Mouse (Mus musculus) layer of hippocampus, postnatal 10 days (tissue): Measurements from ENCODE around the gene Ankib1. TPM values are rescaled to one million over a fixed set of nuclear protein-coding genes. Genes with fewer than 3 reads are reported as not detected.
"Not testable (repeated sequence)": the region's sequence is repeated elsewhere in the genome, so short reads cannot be mapped to it uniquely, and the experiment has no call there.

ENCODE experiments used
- DNase-seq, 2 experiments: peaks; one replicate each; pipeline ENCODE4 v3.0.0; 2021; ENCODE audit warnings: low spot score in 2 of 2
- total RNA-seq, 2 experiments: library from RNA; stranded (reverse); gene quantifications; 2 replicates each; pipeline ENCODE4 v1.2.3; 2021

Gene Ankib1
- total RNA-seq, 2 experiments from 2014 or later: 68.7 to 72.9 TPM

DNA sequence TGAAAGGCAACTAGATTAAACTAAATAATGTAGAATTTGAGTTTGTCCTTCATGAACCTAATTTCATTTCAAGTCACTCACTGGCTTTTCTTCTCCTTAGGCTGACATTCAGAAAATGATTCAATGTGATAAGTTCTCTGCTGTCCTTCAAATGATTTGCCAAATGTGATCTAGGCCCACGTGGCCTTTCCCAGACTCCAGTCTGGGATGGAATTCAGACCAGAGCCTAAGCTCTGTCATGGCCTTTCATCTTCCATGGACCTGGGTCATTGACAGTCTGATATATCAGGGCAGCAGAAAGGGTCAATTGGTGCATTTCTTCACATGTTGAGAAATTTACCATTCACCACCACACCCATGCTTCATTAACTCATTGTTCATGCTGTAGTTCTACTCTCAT is 77.2 kb downstream of the Ankib1 start:
- no peak for DNase-seq

DNA sequence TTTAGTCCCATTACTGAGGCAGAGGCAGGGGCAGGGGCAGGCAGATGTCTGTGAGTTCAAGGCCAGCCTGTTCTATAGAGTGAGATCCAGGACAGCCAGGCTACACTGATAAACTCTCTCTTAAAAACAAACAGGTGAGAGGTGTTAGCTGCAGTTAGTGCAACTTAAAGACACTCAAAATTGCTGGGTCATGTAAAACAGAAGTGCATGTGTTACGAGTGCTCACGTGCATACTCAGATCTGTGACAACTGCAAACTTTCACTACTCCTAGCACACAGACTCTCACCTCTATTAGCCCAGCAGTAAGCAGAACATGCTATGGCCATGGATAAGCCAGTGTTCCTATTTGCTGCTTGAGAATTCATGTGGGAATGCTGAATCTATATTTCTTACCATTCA is 79.3 kb downstream of the Ankib1 start:
- no peak for DNase-seq

DNA sequence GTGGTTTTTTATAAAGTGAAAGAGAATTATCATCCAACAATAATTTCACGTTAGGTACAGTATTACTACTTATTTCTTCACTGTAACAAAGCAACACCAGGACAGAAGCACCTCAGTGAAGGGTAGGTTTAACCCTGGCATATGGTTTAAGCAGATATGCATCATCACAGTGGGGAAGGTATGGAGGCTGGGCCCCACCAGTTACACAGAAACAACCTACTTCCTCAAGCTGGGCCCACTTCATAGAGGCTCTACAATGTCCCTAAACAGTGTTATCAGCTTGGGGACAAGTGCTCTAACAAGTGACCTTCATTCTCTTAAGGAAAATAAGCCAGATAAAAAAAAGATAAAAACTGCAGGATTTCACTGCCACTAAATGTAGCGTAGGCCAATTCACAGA is 79.9 kb downstream of the Ankib1 start:
- DNase-seq: no peak

DNA sequence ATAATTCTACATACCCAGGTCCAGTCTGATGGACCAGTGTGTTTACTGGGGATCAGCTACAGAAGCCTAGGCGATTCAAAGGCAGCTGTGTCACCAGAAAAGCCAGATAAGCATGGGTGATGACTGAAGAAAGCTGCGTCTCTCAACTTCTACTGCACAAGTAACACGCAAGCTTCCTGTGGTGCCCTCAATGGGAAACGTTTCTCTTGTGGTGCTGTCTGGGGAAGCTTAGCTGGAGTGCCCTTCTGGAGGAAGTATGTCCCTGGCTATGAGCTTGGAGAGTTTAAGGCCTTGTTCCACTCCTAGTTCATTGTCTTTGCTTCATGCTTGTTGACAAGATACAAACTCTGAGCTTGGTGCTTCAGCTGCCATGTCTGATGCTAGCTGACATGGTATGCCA is 83.4 kb downstream of the Ankib1 start:
- no peak for DNase-seq

DNA sequence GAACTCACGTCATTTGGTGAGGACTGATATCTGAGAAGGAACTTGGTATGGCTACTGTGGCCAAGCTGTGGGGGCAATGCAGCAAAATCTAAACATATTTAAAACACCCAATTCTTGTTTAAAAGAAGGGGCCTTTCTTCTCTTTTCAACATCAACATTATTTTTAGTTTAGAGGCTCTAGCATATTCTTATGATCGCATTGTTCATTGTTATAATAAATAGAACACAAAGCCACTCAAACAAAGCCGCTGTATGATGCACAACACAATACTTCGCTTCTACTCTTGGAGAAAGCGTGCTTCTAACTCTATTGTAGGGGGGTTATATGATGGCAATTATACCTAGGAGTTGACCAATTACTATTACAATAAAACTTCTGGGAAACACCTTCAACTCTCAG is 86.9 kb downstream of the Ankib1 start:
- DNase-seq: no peak

DNA sequence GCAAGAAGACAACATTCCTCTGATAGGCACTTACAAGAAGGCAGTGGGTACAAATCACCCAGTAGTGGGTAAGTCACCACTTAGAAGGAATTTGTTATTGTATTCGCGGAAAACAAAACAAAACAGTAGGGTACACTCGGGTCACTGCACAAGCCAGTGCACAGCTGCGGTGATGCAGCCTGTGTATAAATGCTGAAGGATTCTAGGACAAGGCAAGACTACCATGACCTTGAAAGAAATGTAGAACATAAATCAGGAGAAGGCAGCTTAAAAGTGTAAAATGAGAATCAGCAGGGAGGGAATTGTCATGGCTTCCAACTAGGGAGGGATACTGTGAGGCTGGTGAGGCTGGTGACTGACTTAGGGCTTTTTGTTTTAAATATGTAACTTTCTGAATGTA is 100.5 kb downstream of the Ankib1 start:
- no peak for DNase-seq

DNA sequence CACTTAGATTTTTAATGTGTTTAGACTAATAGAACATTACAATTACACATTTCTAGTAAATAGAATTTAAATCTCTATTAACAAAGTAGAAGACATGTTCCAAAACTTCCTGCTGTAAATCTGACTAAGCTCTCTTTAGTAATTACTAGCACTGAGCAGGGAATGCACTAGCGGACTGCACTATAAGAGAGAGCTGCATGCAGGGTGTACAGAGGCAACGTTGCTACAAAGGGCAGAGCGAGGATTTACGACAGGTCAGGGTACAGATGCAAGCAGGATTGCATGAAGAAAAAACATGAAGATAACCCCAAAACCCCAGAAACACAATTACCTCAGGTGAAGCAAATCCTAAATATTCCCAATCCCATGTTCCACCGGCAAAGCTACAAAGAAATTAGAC is 102.7 kb downstream of the Ankib1 start:
- DNase-seq: no peak

DNA sequence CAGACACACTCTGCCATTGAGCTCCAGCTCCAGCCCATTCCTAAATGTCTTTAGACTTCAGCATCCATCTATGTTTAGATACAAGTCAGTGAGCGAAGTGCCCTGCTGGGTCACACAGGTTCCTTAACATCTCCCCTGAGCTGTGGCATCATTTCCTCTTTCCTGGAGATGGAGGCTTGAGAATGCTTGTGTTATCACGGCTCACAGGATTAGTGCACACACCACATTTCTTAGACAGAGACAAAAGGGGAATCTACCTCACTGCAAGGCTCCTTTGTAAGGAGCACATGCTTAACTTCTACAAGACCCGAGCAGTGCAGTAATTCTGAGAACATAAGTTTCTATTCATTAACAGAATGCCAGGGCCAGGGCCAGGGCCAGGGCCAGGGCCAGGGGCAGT is 106.7 kb downstream of the Ankib1 start:
- no peak for DNase-seq

DNA sequence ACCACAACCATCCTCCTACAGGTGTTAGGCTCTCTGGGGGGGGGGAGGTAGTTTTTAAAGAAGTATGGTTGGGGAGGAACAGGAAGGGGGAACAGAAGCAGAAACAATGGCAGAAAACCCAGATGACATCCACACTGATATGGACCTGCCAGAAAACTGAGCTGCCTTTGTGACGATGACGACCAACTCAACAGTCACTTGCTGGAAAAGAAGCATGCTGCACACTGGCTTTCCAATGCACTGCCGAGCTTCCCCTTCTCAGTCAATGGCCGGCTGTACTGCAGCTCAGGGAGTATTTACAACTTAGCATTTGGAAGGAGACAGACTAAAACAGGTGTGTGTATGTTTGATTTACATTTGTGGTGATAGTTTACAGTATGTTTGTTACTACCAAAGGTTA is 107.5 kb downstream of the Ankib1 start:
- no peak for DNase-seq

DNA sequence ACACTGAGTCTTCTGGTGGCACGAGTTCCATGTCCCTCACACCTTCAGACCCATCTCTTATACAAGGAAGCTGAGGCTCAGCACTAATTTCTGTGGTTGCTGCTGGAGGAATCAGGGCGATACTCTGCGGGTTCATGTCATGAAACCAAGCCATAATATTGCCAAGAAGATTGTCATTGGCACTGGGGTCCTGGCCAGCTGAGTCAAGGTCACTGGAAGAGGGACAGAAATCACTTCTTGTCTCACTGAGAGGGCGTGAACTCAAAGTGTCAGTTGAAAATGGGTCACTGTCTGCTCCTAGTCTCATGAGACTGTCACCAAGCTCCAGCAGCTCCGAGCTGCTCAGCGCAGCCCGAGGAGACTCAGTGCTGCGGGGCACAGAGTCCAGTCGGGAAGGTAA is 109.8 kb downstream of the Ankib1 start:
- no peak for DNase-seq

DNA sequence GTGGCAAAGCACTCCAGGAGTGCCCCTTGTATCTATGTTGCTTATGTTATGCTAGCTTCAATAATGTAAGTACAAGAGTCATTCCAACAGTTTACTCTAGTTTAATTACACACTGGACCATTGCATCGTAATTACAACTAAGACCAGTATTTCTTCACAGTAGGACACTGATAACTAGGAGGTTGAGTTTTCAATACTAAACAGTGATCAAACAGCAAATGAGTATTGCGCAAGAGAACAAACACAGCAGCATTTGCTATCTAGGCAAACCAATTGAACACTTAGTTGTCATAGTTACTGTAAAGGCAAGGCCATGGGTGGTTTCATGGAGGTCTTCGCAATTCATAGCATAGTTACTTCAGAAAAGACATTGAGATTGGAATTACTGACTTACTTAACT is 111.4 kb downstream of the Ankib1 start:
- no peak for DNase-seq

DNA sequence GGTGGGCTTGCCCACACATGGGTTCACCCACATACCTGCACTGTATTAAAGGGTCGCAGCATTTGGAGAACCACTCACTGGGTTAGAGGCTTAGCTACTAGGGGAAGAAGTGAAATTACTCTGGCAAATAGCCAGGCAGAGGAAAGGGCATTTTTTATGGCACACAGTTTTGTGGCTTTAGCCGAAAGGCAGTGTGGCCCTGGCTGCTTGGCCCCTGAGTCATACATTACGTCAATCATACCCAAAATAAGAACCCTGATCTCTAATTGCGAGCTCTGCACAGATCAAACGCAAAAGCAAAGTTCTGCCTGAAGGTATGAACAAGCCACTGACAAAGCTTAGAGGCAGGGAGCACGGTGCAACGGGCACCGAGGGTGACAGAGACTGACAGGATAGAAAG is 114.4 kb downstream of the Ankib1 start:
- DNase-seq: no peak

DNA sequence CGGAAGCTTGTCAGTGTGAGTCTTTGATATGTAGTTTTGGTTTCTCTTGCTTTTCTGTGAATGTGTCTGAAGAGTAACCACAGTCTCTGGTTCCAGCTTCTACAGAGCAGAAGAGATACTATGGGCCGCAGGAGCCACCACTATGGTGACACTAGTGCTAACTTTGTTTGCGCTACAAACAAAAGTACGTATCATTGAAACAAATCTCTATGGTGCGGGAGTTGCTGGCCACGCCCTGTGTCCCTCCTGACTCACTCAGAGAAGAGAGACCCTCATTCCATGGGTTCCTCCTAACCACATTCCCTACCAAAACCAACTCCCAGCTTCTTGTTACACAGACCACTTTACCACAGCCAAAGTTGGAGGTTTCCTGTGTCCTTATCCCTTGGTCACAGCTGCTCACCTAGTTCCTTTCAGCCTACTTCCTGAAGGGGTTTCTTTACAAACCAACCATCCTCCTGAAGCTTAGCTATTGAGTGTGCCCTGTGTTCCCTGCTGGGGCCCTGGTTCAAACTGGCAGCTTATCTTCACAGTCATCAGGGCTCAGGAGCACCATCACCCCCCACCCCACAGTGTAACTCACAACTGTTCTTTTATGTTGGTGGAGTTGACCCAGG is 132.7 kb downstream of the Ankib1 start:
- DNase-seq: no peak

DNA sequence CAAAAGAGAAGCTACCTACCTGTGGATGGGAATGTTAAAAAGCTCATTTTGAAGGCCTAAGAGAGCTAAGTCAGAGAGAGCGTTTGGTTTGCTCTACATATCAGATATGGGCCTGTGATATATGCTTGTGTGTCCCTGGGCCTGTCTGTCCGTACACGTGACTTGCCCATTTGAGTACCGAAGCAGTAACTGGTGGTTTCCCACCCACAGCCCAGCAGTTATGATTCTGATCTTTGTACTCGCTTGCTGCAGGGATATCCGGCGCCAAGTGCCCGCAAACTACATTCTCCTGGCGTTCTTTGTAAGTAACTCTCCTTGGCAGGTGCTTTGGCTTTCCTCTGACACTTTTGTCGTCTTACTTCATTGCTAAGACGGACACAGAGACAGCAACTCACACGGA is 136.1 kb downstream of the Ankib1 start:
- DNase-seq: no peak

DNA sequence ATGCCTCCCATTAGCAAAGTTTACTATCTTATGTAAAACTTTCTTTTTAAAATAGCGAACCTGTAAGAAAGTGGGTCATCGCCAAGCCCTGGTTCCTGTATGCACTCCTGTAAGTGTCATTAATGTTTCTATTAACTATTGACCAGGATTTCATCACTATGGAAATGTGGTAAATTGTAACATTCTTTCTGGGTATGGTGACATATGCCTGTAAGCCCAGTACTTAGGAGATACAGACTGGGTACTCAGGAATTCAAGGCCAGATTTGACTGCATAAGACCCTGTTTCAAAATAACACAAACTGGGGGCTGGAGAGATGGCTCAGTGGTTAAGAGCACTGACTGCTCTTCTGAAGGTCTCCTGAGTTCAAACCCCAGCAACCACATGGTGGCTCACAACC is 137.5 kb downstream of the Ankib1 start:
- no peak for DNase-seq

DNA sequence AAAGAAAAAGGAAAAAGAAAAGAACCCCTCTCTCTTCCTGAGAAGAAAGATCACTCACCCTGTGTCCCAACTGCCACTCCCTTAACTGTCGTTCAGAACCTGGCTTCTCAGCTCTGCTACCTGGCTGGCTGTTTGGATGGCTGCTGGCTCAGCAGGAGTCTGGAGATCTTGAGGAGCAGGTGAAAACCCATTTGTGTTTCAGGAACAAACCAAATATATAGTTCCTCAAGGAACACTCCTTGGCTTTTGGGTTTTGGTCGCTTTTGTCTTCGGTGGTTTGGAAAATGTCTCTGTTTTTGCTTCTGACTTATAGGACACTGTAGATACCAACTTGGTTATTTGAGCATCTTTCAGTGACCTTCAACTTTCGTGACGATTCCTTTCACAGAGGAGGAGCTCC is 145.6 kb downstream of the Ankib1 start, which contains the start of gene Gatad1:
Gatad1 (minus strand) TSS at position 101 of the 400 bp plus-strand sequence.
- DNase-seq: no peak

DNA sequence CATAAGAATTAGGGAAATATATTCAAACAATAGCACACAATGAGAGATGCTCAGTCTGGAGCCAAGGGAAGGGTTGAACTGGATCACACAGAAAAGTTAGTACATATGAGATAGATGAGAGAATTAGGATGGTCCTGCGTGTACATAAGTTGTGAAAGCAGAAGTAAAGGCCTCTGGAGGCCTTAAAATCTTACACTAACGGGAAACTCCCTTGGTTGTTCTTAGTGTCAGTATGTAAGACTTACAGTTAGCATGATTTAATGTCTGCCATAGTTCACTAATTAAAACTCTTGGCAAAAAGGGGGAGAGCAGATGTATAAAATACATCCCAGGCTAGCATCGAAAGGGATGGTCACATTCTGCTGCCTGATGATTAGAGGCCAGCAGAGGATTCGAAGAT is 148.9 kb downstream of the Ankib1 start:
- DNase-seq: no peak

DNA sequence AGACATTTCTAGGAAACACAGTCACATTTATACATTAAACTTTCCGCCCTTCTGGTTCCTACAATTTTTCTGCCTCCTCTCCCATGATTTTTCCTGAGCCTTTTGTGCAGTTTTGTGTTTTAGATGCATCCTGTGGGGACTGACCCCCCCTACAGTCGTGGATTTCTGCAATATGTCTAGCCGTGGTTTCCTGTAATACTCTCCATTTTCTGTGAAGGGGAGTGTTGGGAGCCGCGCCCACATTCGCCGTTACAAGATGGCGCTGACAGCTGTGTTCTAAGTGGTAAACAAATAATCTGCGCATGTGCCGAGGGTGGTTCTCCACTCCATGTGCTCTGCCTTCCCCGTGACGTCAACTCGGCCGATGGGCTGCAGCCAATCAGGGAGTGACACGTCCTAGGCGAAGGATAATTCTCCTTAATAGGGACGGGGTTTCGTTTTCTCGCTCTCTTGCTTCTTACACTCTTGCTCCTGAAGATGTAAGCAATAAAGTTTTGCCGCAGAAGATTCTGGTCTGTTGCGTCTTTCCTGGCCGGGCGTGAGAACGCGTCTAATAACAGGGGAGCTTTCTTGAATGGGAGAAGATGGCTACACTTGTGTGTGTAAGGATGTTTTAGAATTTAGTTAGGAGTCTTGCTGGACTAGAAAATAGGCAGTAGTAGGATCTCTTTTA is 149.7 kb downstream of the Ankib1 start:
- DNase-seq: not testable (repeated sequence)

DNA sequence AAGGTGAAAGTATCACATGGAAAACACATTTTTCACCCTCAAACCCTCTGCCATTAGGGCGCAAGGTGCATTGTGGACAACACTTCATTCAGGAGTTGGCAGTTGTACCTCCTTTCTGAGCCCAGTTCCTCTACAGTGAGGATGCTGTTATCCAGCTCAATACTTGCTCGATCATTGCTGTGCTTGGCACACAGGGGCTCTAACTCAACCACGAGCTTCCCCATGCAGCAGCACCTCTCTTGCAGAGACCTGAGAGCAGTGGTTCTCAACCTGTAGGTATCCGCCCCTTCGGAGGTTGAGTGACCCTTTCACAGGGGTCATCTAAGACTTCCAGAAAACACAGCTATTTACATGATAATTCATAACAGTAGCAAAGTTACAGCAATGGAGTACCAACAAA is 151.1 kb downstream of the Ankib1 start:
- no peak for DNase-seq

DNA sequence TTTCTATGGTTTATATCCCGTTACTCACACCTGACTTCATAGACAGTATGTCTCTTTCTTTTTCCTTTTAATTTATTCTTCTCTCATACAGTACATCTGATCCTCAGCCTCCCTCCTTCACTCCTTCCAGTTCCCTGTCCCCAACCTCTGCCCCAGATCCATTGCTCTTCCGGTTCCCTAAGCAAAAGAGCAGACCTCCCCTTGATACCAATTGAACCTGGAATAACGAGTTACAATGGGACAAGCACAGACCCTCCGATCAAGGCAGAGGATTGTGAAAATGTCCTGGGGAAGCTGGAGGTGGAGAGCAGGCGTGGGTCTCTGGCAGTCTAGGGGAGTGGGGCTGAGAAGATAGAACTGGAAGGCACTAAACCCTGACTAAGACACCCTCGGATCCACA is 151.8 kb downstream of the Ankib1 start, which contains the start of gene Tmbim7:
Tmbim7 (plus strand) TSS at position 301 of the 400 bp plus-strand sequence.
- no peak for DNase-seq

DNA sequence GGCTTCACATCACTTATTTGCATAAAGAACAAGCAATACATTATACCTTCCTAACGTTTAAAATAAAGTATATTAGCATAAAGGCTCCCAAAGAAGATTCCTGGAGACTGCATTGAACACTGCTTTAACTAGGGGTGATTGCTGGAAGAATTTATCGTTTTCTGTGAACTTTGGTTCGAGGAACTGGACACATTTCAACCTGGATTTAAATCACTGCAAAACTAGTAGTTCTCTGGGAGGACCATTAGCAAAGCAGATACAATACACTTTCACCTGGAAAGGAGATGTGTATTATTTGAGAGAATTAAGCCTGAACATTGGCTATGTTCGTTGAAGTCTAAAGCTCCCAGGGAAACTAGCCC is 153.9 kb downstream of the Ankib1 start:
- no peak for DNase-seq

DNA sequence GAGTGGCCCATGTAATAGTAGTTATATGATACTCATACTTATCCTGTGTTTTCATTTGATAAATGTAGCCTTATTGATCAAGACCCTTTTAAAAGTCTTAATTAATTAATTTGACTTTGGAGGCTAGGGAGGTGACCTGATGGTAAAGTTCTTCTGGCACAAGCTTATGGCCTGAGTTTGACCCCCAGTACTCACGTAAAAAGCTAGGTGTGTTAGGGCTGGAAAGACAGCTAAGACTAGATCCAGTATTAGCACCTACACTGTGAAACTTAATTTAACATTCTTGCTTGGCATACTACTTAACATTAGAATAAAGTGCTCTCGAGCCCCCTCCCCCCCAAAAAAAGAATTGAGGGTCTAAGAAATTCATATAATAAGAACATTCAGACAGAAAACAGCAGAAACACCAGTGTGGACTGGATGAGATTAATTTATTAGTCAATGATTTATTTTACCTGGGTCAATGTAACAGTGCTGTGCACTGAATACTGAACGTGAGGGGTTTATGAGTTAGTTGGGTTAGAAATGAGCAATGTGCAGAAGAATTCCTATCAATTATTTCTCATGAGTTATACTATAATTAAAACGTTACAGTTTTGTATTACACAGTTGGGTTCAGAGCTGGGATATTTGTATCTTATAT is 154.4 kb downstream of the Ankib1 start:
- DNase-seq: no peak

DNA sequence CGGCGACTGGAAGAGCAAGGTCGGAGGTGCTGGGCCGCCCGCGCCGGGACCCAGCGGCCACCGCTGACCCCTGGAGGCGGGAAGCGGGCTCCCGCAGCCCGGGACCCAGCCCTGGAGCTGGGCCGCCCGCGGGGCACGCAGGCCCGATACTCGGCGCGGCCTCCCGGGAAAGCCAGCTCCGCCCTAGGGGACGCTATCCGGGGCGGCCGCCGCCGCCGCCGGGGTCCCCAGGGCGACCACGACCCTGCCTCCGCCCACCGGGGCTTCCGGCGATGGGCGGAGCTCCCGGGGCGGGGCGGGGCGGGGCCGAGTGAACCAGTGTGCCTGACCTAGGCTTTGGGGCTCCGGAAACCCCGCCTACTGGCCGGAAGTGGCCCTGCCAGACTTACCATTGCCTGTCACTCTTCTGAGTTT is 155.0 kb downstream of the Ankib1 start:
- DNase-seq: peak; percentile 71 to 84
